Mouse (Mus musculus) lung, adult 2 months (tissue): ENCODE data around the gene Eefsec. TPM values are rescaled to one million over a fixed set of nuclear protein-coding genes. Genes with fewer than 3 reads are reported as not detected.

ENCODE experiments used
- DNase-seq: peaks from one replicate; pipeline ENCODE4 v3.0.0; 2022
- H3K4me1 ChIP-seq: fragments of 200-500 bp; 2 replicates; pipeline ENCODE4 v1.6.1; 2011; ENCODE audit warnings: low read length; ENCODE audit not compliant: control insufficient read depth, insufficient read depth
- H3K4me3 ChIP-seq: fragments of 200-500 bp; replicated peaks from 2 replicates; pipeline ENCODE3; 2011; ENCODE audit warnings: low read depth, mild to moderate bottlenecking, control low read depth, low read length; ENCODE audit errors: extremely low read depth
- CTCF ChIP-seq: fragments of 200-500 bp; IDR thresholded peaks from 2 replicates; pipeline ENCODE4 v1.5.1; 2011; ENCODE audit warnings: mild to moderate bottlenecking, low read length, control low read depth; ENCODE audit not compliant: insufficient read depth
- POLR2A ChIP-seq: fragments of 200-500 bp; IDR thresholded peaks from 2 replicates; pipeline ENCODE4 v1.6.1; 2011; ENCODE audit warnings: low read depth, mild to moderate bottlenecking, control low read depth, low read length, borderline replicate concordance; ENCODE audit errors: extremely low read depth
- WGBS: fragments of 180-500 bp; shearing (Covaris S2); methylation state at CpG from one replicate; pipeline ENCODE4 v1.1.7; 2018; 5-methylcytosine and 5-hydroxymethylcytosine counted together
- polyA plus RNA-seq: library from polyadenylated mRNA; depleted of rRNA; stranded (reverse); fragments of >200 nt; gene quantifications from 2 replicates; pipeline ENCODE4 v1.2.3, GENCODE M21; 2012

Eefsec gene
- polyA plus RNA-seq, 1 experiment: 16.9 TPM

- DNase-seq: no peak
Observed at GRCm38 (mm10) chr6:88290129-88290766, 156.1 kb downstream of the Eefsec start.

DNA sequence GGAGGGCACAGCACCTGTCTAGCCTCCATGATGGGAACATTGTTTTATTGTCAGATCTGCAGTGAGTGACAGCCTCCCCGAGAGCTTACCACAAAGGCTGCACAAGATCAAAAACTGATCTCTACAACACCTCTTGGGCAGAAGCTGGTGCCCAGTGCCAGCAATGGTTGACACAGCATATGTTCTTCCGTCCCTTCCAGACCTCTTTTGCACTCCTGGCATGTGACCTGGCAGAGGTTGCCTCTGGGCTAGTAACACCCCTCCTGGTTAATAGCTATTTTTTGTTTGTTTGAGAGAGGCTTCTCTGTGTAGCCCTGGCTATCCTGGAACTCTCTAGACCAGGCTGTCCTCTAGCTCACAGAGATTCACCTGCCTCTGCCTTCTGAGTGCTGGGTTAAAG lies 168.2 kb downstream of the Eefsec start:
- WGBS: 90% methylated on average over 2 of the region's 2 CpGs
- DNase-seq: no peak
- Histone ChIP-seq H3K4me1 (no peaks in the 10 kb centered on the region), H3K4me3 (no peak overlapping the region)
- TF ChIP-seq POLR2A (no peak), CTCF (no peak)

More at GRCm38 (mm10) chr6:88290129-88290766, 156.1 kb downstream of the Eefsec start:
- no peaks in the 10 kb centered on the region for H3K4me1 ChIP-seq
- no peak for TF ChIP-seq POLR2A
- no peak for TF ChIP-seq CTCF
- H3K4me3 ChIP-seq: no peak overlapping the region
- 79% methylated on average over 6 of the region's 6 CpGs for WGBS

DNA sequence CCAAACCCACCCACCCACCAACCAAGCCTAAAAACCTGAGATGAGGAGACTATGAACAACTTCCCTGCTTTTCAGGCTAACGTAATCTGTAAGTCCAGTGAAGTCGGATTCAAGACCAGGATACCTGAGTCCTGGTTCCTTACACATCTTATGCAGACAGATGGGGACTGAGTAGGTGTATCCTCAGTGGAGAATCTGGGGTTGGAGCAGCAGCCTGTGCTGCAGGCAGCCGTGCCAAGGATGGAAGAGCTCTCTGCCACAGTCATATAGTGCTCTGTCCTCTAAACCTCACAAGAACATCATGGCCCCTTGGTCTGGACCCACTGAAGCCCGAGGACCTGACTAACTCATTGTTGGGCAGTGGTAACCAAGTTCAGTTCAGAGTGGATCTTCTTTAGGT lies 169.1 kb downstream of the Eefsec start:
- Histone ChIP-seq H3K4me1 (no peaks in the 10 kb centered on the region), H3K4me3 (no peak overlapping the region)
- TF ChIP-seq CTCF: no peak
- TF ChIP-seq POLR2A: no peak
- DNase-seq: no peak
- 95% methylated on average over 4 of the region's 4 CpGs for WGBS

GRCm38 (mm10) chr6:88276221-88276620 lies 170.1 kb downstream of the Eefsec start:
- TF ChIP-seq CTCF (no peak), POLR2A (no peak)
- no peak for DNase-seq
- 85% methylated on average over 4 of the region's 4 CpGs for WGBS
- Histone ChIP-seq H3K4me3 (no peak overlapping the region), H3K4me1 (no peaks in the 10 kb centered on the region)

DNA sequence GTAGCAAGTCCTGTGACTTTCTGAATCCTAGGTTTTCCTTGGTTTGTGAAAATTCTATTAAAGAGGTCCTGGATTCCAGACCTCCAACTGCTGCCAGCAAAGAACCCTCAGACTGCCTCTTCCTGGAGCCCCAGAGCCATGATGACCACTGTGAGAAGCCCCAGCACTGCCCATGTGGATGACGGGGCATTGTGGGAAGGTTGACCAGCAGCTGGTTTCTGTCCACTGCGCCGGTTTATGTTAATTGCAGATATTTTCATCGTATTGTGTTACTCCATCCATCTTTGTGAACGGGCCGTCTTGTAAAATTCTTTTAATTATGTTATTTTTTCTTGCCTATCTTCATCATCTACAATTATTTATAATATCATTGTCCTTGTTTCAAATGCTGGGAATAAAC lies 171.7 kb downstream of the Eefsec start:
- Histone ChIP-seq H3K4me3 (no peak overlapping the region), H3K4me1 (no peaks in the 10 kb centered on the region)
- TF ChIP-seq CTCF (no peak), POLR2A (no peak)
- WGBS: 68% methylated on average over 6 of the region's 6 CpGs
- no peak for DNase-seq

DNA sequence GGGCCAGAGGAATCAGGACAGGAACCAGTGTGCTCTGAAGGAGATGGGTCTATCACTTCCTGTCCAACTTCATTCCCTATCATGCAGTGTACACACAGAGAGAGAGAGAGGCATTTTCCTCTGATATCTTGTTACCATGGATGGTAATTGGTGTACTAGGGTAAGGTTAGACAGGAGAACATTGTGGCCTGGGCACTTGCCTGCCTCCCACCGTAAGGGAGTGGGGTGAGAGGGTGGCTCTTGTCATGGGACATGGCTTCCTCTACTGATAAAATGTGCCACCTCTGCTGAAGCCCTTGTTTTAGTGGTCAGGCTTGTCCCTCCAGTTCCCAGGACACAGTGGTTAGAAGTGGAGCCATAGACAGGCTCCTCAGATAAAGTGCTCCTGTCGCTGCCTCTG lies 178.4 kb downstream of the Eefsec start:
- DNase-seq: no peak
- 86% methylated on average over 2 of the region's 2 CpGs for WGBS
- no peak overlapping the region for H3K4me3 ChIP-seq
- no peak for TF ChIP-seq POLR2A
- no peak for TF ChIP-seq CTCF
- H3K4me1 ChIP-seq: no peaks in the 10 kb centered on the region

- Histone ChIP-seq H3K4me3 (no peak overlapping the region), H3K4me1 (no peaks in the 10 kb centered on the region)
- TF ChIP-seq CTCF: no peak
- TF ChIP-seq POLR2A: no peak
- DNase-seq: no peak
- WGBS: 75% methylated on average over 3 of the region's 3 CpGs
Observed at GRCm38 (mm10) chr6:88267068-88267467, 179.3 kb downstream of the Eefsec start.

- Histone ChIP-seq H3K4me3 (no peak overlapping the region), H3K4me1 (no peaks in the 10 kb centered on the region)
- WGBS: 95% methylated on average over 3 of the region's 3 CpGs
- TF ChIP-seq CTCF (no peak), POLR2A (no peak)
- no peak for DNase-seq
Observed at GRCm38 (mm10) chr6:88266055-88266454, 180.3 kb downstream of the Eefsec start.

GRCm38 (mm10) chr6:88265355-88265754 lies 181.0 kb downstream of the Eefsec start:
- TF ChIP-seq CTCF (no peak), POLR2A (no peak)
- no peak for DNase-seq

DNA sequence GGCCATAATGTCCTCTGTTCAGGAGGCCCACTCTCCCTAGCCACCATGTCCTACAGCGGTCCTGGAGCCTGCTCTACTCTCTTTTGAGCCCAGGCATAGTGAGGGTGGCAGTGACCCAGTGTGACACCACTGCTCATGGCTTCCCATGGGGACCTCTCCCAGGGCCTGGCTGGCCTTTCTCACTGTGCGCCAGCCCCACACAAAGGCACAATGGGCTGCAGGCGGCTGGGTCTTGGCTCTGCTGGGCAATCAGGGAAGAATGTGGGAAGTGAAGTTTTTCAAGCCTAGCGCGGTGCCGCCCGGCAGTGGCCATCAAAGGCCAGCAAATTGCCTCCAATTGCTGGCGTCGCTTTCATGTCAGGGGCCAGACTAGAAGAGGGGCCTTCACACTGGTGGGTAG lies 184.2 kb downstream of the Eefsec start:
- no peaks in the 10 kb centered on the region for H3K4me1 ChIP-seq
- H3K4me3 ChIP-seq: no peak overlapping the region
- 86% methylated on average over 9 of the region's 9 CpGs for WGBS
- no peak for DNase-seq
- no peak for TF ChIP-seq CTCF
- no peak for TF ChIP-seq POLR2A

More at GRCm38 (mm10) chr6:88265355-88265754, 181.0 kb downstream of the Eefsec start:
- H3K4me3 ChIP-seq: no peak overlapping the region
- 95% methylated on average over 1 of the region's 1 CpGs for WGBS
- no peaks in the 10 kb centered on the region for H3K4me1 ChIP-seq
